Mouse (Mus musculus): Measurements from ENCODE around the gene Il33.

Il33 gene

GRCm38 (mm10) chr19:29924638-29925258 is at the start of gene Il33:
Il33 (plus strand) TSS chr19:29925114.
- peak; percentile 66 to 68 for DNase-seq

- DNase-seq = no peak
Measured at GRCm38 (mm10) chr19:29877422-29878291, 47.3 kb upstream of the Il33 start.

DNA sequence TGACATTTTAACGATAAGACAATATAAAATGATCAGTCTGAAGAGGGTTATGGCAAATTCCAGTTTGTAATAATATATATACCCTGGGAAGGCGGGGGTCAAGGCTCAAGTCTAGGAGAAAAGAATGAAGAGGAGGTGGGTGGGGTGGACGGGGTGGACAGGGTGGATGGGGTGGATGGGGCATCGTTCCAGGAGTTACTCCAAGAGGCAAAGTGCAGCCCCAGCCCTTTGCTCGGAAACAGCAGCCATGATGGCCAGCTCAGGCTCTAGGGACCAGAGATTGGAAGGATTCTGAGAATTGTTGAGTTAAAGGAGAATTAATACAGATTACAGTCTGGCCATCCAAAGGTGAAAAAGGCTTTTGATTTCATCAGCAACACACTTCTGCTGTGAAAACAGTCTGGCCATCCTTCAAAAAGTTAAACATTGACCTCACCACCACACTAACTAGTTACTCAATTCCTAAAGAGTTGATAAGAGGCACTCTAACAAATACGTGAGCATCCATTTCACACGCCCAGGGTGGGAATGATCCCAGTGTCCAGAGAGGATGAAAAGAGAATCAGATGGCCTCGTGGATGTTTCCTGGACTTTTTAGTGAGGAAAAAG is 45.9 kb upstream of the Il33 start:
- DNase-seq = no peak

GRCm38 (mm10) chr19:29880918-29881317 is 44.0 kb upstream of the Il33 start:
- no peak for DNase-seq

DNA sequence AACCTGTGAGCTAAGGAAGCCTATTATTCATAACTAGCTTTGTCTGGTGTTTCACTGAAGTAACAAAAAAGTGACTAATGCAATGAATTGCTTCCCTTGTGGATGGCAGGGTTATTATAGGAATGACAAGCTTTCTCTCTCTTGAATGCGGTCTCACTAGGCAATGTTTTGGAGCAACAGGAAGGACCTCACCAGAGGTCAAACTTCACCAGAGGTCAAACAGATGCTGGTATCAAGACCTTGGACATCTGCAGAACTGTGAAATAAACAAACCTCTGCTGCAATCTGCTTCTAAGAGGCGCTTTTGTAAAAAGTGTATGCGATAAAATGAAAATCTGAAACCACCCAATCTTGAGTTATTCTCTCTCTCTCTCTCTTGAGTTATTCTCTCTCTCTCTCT is 42.2 kb upstream of the Il33 start:
- DNase-seq = no peak

GRCm38 (mm10) chr19:29885548-29885947 is 39.4 kb upstream of the Il33 start:
- no peak for DNase-seq

- DNase-seq = no peak
Measured at GRCm38 (mm10) chr19:29887476-29887875, 37.4 kb upstream of the Il33 start.

GRCm38 (mm10) chr19:29888946-29889345 is 36.0 kb upstream of the Il33 start:
- no peak for DNase-seq

DNA sequence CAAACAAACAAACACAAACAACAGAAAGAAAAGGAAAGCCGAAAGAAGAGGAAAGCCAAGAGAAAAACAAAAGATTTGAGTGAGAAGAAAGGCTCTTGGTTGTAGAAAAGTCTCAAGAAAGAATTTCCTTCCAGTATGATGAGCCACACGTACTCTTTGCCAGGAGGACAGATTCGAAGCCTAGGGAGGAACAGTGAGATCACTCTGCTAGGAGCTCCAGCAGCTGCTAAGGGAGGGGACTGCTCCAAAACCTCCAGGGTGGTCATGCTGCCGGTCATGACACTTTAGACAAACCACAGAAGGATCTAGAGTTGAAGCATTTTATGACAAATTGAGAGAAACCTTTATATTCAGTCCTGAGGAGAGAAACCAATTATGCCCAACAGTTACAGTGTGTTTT is 32.9 kb upstream of the Il33 start:
- no peak for DNase-seq

DNA sequence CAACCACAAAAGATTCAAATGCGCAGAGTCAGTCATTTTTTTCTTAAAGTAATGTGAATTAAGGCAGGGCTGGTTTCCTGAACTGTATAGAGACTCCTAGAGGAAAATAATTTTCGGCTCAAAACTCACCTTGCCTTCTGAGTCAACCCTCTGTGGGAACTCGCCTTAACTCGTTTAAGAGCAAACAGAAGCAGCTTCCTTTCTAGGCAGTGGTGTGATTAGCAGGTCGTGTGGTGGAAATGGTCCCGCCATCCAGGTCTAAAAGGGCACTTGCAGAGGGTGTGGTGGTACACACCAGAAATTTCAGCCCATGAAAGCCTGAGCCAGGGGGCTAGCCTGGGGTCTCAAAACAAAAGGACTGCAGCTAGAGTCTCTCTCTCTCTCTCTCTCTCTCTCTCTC is 32.1 kb upstream of the Il33 start:
- DNase-seq = no peak

DNA sequence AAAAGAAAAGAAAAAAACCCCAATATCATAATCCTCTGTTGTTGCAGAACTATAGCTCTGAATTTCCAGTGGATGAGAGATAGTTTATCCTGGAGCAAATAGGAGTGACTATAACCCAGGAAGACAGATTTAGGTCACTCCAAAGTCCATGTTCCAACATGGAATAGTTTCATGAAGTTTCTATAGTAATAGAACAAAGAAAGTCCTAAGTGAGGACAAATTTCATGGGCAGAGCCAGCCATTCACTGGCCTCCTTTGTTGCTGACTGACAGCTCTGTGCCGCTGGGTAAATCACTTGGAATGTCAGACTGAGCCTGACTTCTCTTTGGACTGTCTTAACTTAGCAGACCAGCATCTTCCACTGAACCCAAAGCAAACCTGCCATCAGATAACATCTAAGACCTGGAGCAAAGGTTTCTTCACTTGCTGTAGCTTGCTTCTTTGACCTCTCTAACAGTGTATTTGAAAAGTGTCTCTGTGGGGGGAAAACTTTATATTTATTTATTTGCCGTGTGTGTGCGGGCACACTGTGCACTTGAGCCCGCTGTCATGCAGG is 31.1 kb upstream of the Il33 start:
- DNase-seq = no peak

GRCm38 (mm10) chr19:29894381-29894780 is 30.5 kb upstream of the Il33 start:
- DNase-seq = no peak

GRCm38 (mm10) chr19:29895047-29895446 is 29.9 kb upstream of the Il33 start:
- DNase-seq = no peak

- DNase-seq = no peak
Measured at GRCm38 (mm10) chr19:29900318-29900717, 24.6 kb upstream of the Il33 start.

GRCm38 (mm10) chr19:29902343-29903070 is 22.4 kb upstream of the Il33 start:
- DNase-seq = no peak

GRCm38 (mm10) chr19:29905896-29906295 is 19.0 kb upstream of the Il33 start:
- no peak for DNase-seq

GRCm38 (mm10) chr19:29909166-29909565 is 15.7 kb upstream of the Il33 start:
- no peak for DNase-seq

GRCm38 (mm10) chr19:29911919-29912318 is 13.0 kb upstream of the Il33 start:
- DNase-seq = no peak

- DNase-seq = no peak
Measured at GRCm38 (mm10) chr19:29917421-29917820, 7.5 kb upstream of the Il33 start.

- DNase-seq = peak in 1 of 2 experiments; percentile 29
Measured at GRCm38 (mm10) chr19:29926101-29926755, 1.3 kb downstream of the Il33 start.

GRCm38 (mm10) chr19:29930296-29930695 is 5.4 kb downstream of the Il33 start:
- peak; percentile 77 to 89 for DNase-seq

DNA sequence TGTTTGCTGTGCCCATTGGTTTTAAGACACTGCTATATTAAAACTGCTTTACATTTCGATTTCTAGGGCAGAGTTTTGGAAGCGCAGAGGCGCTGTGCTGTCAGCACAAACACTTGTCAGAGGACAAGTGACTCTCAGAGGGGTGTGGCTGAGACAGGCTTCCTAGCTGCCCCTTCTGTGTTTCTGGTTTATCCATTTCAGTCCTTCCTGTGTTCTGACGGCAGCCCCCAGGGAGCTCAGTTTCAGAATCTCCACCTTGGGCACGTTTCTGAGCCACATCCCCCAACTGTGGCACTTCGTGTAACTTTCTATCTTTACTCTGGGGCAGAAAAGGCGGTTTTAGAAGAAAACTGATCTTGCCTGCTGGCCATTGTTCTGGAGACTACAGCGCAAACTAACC is 12.5 kb downstream of the Il33 start:
- DNase-seq = no peak
